Mouse (Mus musculus) small intestine, adult 2 months (tissue): Measurements from ENCODE around the gene Ovol3. TPM values are rescaled to one million over a fixed set of nuclear protein-coding genes. Genes with fewer than 3 reads are reported as not detected.

Experiments used
- H3K27ac ChIP-seq: fragments of 200-500 bp; 2 replicates; pipeline ENCODE4 v1.5.1; 2012; ENCODE audit warnings: low read depth, low read length, control low read depth, inconsistent platforms; ENCODE audit not compliant: insufficient read depth
- H3K27me3 ChIP-seq: fragments of 200-500 bp; 2 replicates; pipeline ENCODE4 v1.6.1; 2012; ENCODE audit warnings: mild to moderate bottlenecking, moderate library complexity, low read length, inconsistent platforms; ENCODE audit not compliant: control insufficient read depth, insufficient read depth
- H3K36me3 ChIP-seq: fragments of 200-500 bp; 2 replicates; pipeline ENCODE4 v1.6.1; 2012; ENCODE audit warnings: mild to moderate bottlenecking, low read length, control low read depth, inconsistent platforms; ENCODE audit not compliant: control insufficient read depth, insufficient read depth
- H3K4me1 ChIP-seq: fragments of 200-500 bp; 2 replicates; pipeline ENCODE4 v1.6.1; 2012; ENCODE audit warnings: low read length, inconsistent platforms, mixed read lengths; ENCODE audit not compliant: control insufficient read depth, insufficient read depth, insufficient read length
- H3K4me3 ChIP-seq: fragments of 200-500 bp; 2 replicates; pipeline ENCODE4 v1.5.1; 2012; ENCODE audit warnings: low read depth, mild to moderate bottlenecking, control low read depth, inconsistent platforms, low read length, moderate library complexity
- CTCF ChIP-seq: fragments of 200-500 bp; IDR thresholded peaks from 2 replicates; pipeline ENCODE4 v1.5.1; 2012; ENCODE audit warnings: low read depth, mild to moderate bottlenecking, control low read depth, inconsistent platforms, low read length, moderate library complexity, mixed read lengths; ENCODE audit not compliant: insufficient replicate concordance, insufficient read length; ENCODE audit errors: extremely low read depth
- POLR2A ChIP-seq: fragments of 200-500 bp; IDR thresholded peaks from 2 replicates; pipeline ENCODE4 v1.6.1; 2012; ENCODE audit warnings: low read depth, mild to moderate bottlenecking, control low read depth, inconsistent platforms, low read length, moderate library complexity
- WGBS: fragments of 180-500 bp; shearing (Covaris S2); methylation state at CpG from one replicate; pipeline ENCODE4 v1.1.7; 2018; 5-methylcytosine and 5-hydroxymethylcytosine counted together
- polyA plus RNA-seq: library from polyadenylated mRNA; depleted of rRNA; stranded (reverse); fragments of >200 nt; gene quantifications from 2 replicates; pipeline ENCODE4 v1.2.3, GENCODE M21; 2012

The Ovol3 gene
- polyA plus RNA-seq, 1 experiment = not detected

DNA sequence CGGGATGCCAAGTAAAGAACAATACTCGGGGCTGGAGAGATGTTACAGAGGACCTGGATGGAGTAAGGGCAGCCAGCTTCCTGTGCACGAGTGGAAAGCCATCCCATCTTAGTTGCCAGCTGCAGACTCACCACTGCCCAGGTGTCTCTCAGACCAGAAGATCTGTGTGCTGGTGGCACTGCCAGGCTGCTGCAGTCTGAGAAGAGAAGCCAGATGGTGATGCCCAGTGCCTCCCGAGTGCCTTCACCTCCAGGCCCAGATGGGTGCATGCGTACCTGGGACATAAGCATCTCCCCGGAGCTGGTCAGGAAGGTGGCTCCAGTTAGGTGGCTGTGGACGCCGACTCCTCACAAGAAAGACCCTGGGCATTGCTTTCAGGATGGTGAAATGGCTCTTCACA, 434 bp downstream of the Ovol3 start:
- 86% methylated on average over 8 of the region's 8 CpGs for WGBS
- H3K36me3 ChIP-seq = 0 out of 2 replicates have a peak, but pooled peaks cover 1% of the 10 kb centered on the region
- peaks cover 7% of the 10 kb centered on the region for H3K4me1 ChIP-seq
- H3K27me3 ChIP-seq = no peaks in the 10 kb centered on the region
- H3K27ac ChIP-seq = no peak overlapping the region
- no peak for TF ChIP-seq POLR2A
- no peak for TF ChIP-seq CTCF
- H3K4me3 ChIP-seq = no peak overlapping the region

DNA sequence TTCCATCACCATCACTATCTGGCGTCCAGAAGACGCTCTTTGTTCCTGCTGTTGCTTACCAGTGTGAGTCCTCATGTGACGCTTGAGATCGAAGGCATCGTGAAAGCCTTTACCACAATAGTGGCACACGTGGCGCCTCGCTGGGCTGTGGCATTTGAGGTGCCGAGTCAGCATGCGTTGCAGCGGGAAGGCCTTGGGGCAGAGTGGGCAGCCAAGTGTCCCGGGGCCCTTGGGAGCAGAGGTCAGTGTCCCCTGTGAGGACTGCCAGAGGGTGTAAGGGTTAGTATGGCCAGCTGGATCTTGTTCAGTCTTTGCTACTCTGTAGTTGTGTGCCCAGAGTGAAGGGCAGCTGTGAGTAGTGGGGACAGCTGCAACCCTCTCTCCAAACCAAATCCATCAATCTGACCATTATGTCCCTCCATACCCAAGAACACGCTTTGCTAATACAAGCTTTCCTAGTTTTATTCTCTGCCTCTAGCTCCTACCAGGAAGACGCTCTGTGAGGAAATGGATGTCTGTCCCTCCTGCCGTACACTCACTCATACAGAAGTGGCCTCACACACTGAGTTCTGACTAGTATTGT, 1.2 kb downstream of the Ovol3 start:
- H3K27ac ChIP-seq = no peak overlapping the region
- H3K4me1 ChIP-seq = peaks cover 7% of the 10 kb centered on the region
- 0 out of 2 replicates have a peak, but pooled peaks cover 1% of the 10 kb centered on the region for H3K36me3 ChIP-seq
- H3K27me3 ChIP-seq = no peaks in the 10 kb centered on the region
- no peak overlapping the region for H3K4me3 ChIP-seq
- 92% methylated on average over 15 of the region's 15 CpGs for WGBS
- TF ChIP-seq POLR2A (no peak), CTCF (no peak)

DNA sequence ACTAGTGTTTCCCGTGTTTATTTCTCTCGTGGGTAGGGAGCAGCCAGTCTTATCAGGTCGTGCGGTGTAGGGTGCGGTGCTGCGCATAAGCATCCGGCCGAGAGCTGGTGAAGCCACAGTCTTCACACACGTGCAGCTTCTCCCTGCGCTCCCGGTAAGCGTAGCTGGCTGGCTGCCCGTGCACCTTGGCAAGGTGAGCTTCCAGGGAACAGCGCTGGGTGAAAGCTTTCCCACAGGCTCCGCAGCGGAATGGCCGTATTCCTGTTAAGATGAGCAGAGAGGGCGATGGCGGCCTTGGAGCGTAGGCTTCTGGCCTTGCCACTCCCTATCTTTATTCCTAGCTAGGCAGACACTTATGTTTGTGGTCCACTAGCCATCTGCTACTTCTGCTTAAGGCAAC, 2.1 kb downstream of the Ovol3 start:
- 0 out of 2 replicates have a peak, but pooled peaks cover 1% of the 10 kb centered on the region for H3K36me3 ChIP-seq
- no peak overlapping the region for H3K4me3 ChIP-seq
- no peaks in the 10 kb centered on the region for H3K27me3 ChIP-seq
- H3K27ac ChIP-seq = no peak overlapping the region
- TF ChIP-seq CTCF (no peak), POLR2A (no peak)
- WGBS = 75% methylated on average over 20 of the region's 20 CpGs
- H3K4me1 ChIP-seq = peaks cover 7% of the 10 kb centered on the region

DNA sequence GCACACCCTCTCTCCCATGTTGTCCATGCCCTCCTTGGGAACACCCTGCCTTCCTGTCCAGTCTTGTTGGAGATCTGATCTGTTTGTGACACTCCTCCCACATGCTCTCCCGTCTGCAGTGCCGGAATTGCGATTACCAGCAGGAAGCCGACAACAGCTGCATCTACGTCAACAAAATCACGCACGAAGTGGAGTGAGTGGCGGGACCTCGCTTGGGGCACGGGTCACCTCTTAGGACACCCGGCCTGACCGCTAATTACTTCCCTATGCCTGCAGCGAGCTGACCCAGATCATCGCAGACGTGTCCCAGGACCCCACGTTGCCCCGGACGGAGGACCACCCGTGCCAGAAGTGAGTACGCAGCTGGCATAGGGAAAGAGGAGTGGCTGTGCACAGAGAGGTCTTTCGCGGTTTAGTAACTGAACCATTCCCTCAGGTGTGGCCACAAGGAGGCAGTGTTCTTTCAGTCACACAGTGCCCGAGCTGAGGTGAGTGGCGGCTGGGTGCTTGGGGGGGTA, 2.8 kb downstream of the Ovol3 start:
- H3K27ac ChIP-seq = peak overlapping the region; percentile 75
- H3K36me3 ChIP-seq = peaks cover 4% of the 10 kb centered on the region
- TF ChIP-seq CTCF = peak; percentile 66; the same call in 1 of the 2 replicates
- TF ChIP-seq POLR2A = no peak
- H3K4me3 ChIP-seq = peak overlapping the region; percentile 89
- WGBS = 3% methylated on average over 24 of the region's 24 CpGs
- H3K27me3 ChIP-seq = no peaks in the 10 kb centered on the region
- H3K4me1 ChIP-seq = peaks cover 7% of the 10 kb centered on the region

DNA sequence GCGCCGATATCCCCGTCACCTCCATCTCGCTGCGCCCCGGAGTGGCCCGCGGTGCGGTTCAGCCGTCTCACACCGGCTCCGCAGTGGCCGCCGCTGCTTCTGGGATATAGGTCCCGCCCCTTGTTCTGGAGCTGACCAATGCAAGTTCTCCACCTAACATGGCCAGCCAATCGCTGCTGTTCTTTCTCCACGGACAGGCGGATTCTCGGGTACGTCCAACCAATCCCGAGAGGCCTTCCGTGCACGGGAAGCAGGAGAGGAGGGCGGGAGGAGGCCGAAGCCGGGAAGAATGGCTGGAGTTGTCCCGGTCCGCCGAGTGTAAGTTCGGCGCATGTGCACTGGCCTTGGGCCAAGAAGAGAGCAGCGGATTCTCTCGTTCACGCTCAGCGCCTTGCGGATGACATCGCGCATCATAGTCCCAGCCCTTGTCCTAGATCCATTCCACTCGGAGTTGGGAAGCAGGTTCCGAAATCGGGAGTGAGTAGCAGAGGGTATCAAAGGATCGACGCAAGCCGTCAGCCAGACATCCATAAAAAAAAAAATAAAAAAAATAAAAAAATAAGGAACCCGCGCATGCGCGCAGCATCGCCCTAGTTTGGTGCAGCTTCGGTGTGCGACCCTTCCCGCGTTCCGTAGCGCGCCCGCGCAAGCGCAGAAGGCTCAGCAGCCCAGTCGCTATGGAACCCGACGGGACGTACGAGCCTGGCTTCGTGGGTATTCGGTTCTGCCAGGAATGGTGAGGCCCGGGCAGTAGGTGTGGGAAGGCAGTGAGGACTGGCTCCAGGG, 3.7 kb downstream of the Ovol3 start, which contains the start of the genes Polr2i and Tbcb:
Polr2i (plus strand) TSS at position 280 of the 786 bp plus-strand sequence.
Tbcb (minus strand) TSS at position 604 of the 786 bp plus-strand sequence.
- peak; percentile 51; the same call in 1 of the 2 replicates for TF ChIP-seq POLR2A
- no peak for TF ChIP-seq CTCF
- Histone ChIP-seq H3K4me1 (peaks cover 7% of the 10 kb centered on the region), H3K4me3 (peak within 1 kb of the TSS; percentile 89), H3K27ac (peak within 1 kb of the TSS; percentile 86), H3K27me3 (no peaks in the 10 kb centered on the region), H3K36me3 (peaks cover 6% of the 10 kb centered on the region)
- under 1% methylated on average over 67 of the region's 67 CpGs for WGBS

DNA sequence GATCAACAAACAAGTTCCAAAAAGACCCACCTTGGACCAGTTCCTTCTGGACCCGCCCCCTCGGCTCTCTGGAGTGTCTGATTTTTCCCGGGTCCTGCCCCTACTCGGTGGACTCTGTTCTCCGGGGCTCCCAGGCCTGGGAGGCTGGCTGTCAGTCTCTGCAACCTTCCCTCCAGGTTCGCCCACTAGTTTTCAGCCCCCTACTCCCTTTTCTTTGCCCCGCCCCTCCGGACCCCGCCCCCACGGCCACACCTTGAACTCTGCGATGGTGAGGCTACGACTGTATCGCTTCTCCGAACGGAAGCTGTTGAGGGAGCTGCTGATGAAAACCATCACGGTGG, 4.2 kb downstream of the Ovol3 start:
- Histone ChIP-seq H3K4me3 (peak overlapping the region; percentile 89), H3K27ac (no peak overlapping the region), H3K36me3 (peaks cover 10% of the 10 kb centered on the region), H3K27me3 (no peaks in the 10 kb centered on the region), H3K4me1 (peaks cover 7% of the 10 kb centered on the region)
- no peak for TF ChIP-seq CTCF
- TF ChIP-seq POLR2A = no peak
- WGBS = 2% methylated on average over 16 of the region's 16 CpGs

DNA sequence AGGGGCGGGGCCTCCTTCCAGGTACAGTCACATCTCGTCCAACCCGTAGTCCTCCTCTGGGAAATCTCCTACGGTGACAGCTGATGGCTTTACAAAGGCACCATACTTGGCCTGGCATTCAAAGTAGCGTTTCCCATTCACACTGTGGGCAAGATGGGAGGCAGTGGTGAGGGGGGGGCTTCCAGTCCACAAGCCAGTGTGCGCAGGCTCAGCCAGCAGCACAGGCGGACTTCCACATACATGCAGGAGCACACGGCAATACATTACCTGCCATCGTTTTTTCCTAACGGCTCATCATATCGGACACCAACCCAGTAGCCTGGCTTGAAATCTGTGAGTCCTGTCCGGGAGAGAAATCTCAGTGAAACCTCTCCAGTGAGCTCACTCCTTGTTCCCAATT, 11.3 kb downstream of the Ovol3 start:
- WGBS = 95% methylated on average over 12 of the region's 12 CpGs
- no peaks in the 10 kb centered on the region for H3K27me3 ChIP-seq
- H3K4me3 ChIP-seq = no peak overlapping the region
- TF ChIP-seq POLR2A (no peak), CTCF (no peak)
- peaks cover 31% of the 10 kb centered on the region for H3K36me3 ChIP-seq
- no peak overlapping the region for H3K27ac ChIP-seq
- H3K4me1 ChIP-seq = peaks cover 2% of the 10 kb centered on the region; the same call in 1 of the 2 replicates
